Mouse (Mus musculus) ES-E14 (cell line): ENCODE data around the gene Nppa. TPM values are rescaled to one million over a fixed set of nuclear protein-coding genes. Genes with fewer than 3 reads are reported as not detected.

Experiments used
- DNase-seq: peaks from one replicate; pipeline ENCODE4 v3.0.0-alpha.2; 2013; ENCODE audit warnings: low read depth, low spot score
- H3K27ac ChIP-seq: 2 replicates; pipeline ENCODE4 v1.5.1; 2012; ENCODE audit warnings: low read depth, mild to moderate bottlenecking, low read length, moderate library complexity, mixed read lengths; ENCODE audit not compliant: poor library complexity, insufficient read depth, severe bottlenecking
- H3K36me3 ChIP-seq: 2 replicates; pipeline ENCODE4 v1.6.1; 2012; ENCODE audit warnings: mild to moderate bottlenecking, low read length, moderate library complexity, mixed read lengths; ENCODE audit not compliant: control insufficient read depth, poor library complexity, insufficient read depth, severe bottlenecking
- H3K4me1 ChIP-seq, 2 experiments: fragments of 150-350 bp in 1 of 2; sonication (generic) in 1 of 2; 2 replicates each; pipeline ENCODE4 v1.6.1; 2012; ENCODE audit warnings: low read length in 2 of 2, mild to moderate bottlenecking in 1 of 2, mixed read lengths in 1 of 2; ENCODE audit not compliant: control insufficient read depth in 2 of 2, insufficient read depth in 2 of 2, poor library complexity in 1 of 2
- H3K4me3 ChIP-seq, 2 experiments: fragments of 150-350 bp in 1 of 2; sonication (generic) in 1 of 2; 2 replicates each; pipeline ENCODE4 v1.5.1; 2012; ENCODE audit warnings: low read length in 2 of 2, low read depth in 1 of 2, mild to moderate bottlenecking in 1 of 2, mixed read lengths in 1 of 2; ENCODE audit not compliant: insufficient read depth in 1 of 2, poor library complexity in 1 of 2, severe bottlenecking in 1 of 2
- H3K9ac ChIP-seq: 2 replicates; pipeline ENCODE4 v1.6.1; 2012; ENCODE audit warnings: low read depth, mild to moderate bottlenecking, low read length, mixed read lengths; ENCODE audit not compliant: poor library complexity, insufficient read depth, severe bottlenecking
- H3K9me3 ChIP-seq: fragments of 150-350 bp; sonication (generic); 2 replicates; pipeline ENCODE4 v1.6.1; 2012; ENCODE audit warnings: low read depth, mild to moderate bottlenecking, low read length; ENCODE audit not compliant: control insufficient read depth, insufficient read depth
- CHD2 ChIP-seq: IDR thresholded peaks from 2 replicates; pipeline ENCODE4 v1.6.1; 2014; ENCODE audit warnings: mild to moderate bottlenecking, low read depth, low read length, inconsistent platforms
- HCFC1 ChIP-seq: IDR thresholded peaks from 2 replicates; pipeline ENCODE4 v1.6.1; 2012; ENCODE audit warnings: low read length, inconsistent platforms, borderline replicate concordance; ENCODE audit not compliant: insufficient read depth
- MAFK ChIP-seq: IDR thresholded peaks from 2 replicates; pipeline ENCODE4 v1.6.1; 2014; ENCODE audit warnings: mild to moderate bottlenecking, low read depth, low read length, inconsistent platforms; ENCODE audit not compliant: insufficient read depth
- ZC3H11A ChIP-seq: IDR thresholded peaks from 2 replicates; pipeline ENCODE4 v1.6.1; 2012; ENCODE audit warnings: low read depth, mild to moderate bottlenecking, inconsistent platforms, low read length, borderline replicate concordance
- ZNF384 ChIP-seq: IDR thresholded peaks from 2 replicates; pipeline ENCODE4 v1.6.1; 2012; ENCODE audit warnings: low read depth, low read length, inconsistent platforms
- in situ Hi-C, 2 experiments: fragments of 600-800 bp; cut with MboI; formaldehyde crosslinking; loops; one replicate each; pipeline ENCODE4 v1.15.1; 2025; ENCODE audit warnings: low sequenced_read_pairs in 2 of 2, inconsistent platforms in 1 of 2; ENCODE audit not compliant: unreplicated experiment in 2 of 2
- total RNA-seq: library from RNA; depleted of rRNA; stranded (reverse); fragments of 300-350 nt; gene quantifications from 2 replicates; pipeline ENCODE4 v1.2.3, GENCODE M21; 2012

Gene Nppa
- total RNA-seq, 1 experiment, result not detected

- DNase-seq, result no peak
- in situ Hi-C loops, result no loop called here
- Histone ChIP-seq H3K27ac (no peak overlapping the region), H3K36me3 (peaks cover 17% of the 10 kb centered on the region), H3K4me3 (no peak overlapping the region), H3K4me1 (peaks cover 3 to 7% of the 10 kb centered on the region in 2 experiments; a peak in 3 of 4 replicates), H3K9ac (no peak overlapping the region), H3K9me3 (no peaks in the 10 kb centered on the region)
- TF ChIP-seq CHD2, result no peak
- TF ChIP-seq MAFK, result no peak
- 0 out of 2 replicates have a peak, but pooled peaks have one; percentile 11 for TF ChIP-seq ZNF384
- TF ChIP-seq HCFC1, result no peak
- TF ChIP-seq ZC3H11A, result no peak
Measured at GRCm38 (mm10) chr4:148001866-148002265, 1.3 kb downstream of the Nppa start.

GRCm38 (mm10) chr4:148004361-148004760, 3.8 kb downstream of the Nppa start:
- DNase-seq, result no peak
- Histone ChIP-seq H3K9ac (no peak overlapping the region), H3K4me1 (no peaks in the 10 kb centered on the region), H3K4me3 (no peak overlapping the region), H3K36me3 (peaks cover 34% of the 10 kb centered on the region), H3K9me3 (no peaks in the 10 kb centered on the region), H3K27ac (no peak overlapping the region)
- no peak for TF ChIP-seq CHD2
- TF ChIP-seq MAFK, result no peak
- no peak for TF ChIP-seq HCFC1
- in situ Hi-C loops, result no loop called here

GRCm38 (mm10) chr4:148008412-148008811, 7.9 kb downstream of the Nppa start:
- Histone ChIP-seq H3K9me3 (no peaks in the 10 kb centered on the region), H3K36me3 (peaks cover 73% of the 10 kb centered on the region), H3K27ac (no peak overlapping the region), H3K9ac (no peak overlapping the region), H3K4me3 (no peak overlapping the region), H3K4me1 (no peaks in the 10 kb centered on the region)
- DNase-seq, result no peak
- TF ChIP-seq ZC3H11A (no peak), CHD2 (no peak), ZNF384 (no peak)
- in situ Hi-C loops, result no loop called here

GRCm38 (mm10) chr4:148009641-148010040, 9.1 kb downstream of the Nppa start:
- H3K9ac ChIP-seq, result no peak overlapping the region
- H3K9me3 ChIP-seq, result no peaks in the 10 kb centered on the region
- no peak overlapping the region for H3K4me3 ChIP-seq
- H3K36me3 ChIP-seq, result peaks cover 84% of the 10 kb centered on the region
- in situ Hi-C loops, result no loop called here
- DNase-seq, result no peak
- no peaks in the 10 kb centered on the region for H3K4me1 ChIP-seq
- no peak overlapping the region for H3K27ac ChIP-seq
- TF ChIP-seq ZNF384 (no peak), ZC3H11A (no peak), MAFK (no peak), HCFC1 (no peak), CHD2 (no peak)

GRCm38 (mm10) chr4:148011332-148011731, 10.8 kb downstream of the Nppa start:
- Histone ChIP-seq H3K36me3 (peaks cover 86% of the 10 kb centered on the region), H3K27ac (no peak overlapping the region), H3K4me3 (no peak overlapping the region), H3K9me3 (no peaks in the 10 kb centered on the region), H3K9ac (no peak overlapping the region), H3K4me1 (no peaks in the 10 kb centered on the region)
- in situ Hi-C loops, result no loop called here
- TF ChIP-seq HCFC1, result no peak
- TF ChIP-seq ZNF384, result no peak
- no peak for TF ChIP-seq CHD2
- TF ChIP-seq MAFK, result no peak
- TF ChIP-seq ZC3H11A, result no peak
- DNase-seq, result no peak
